ENCODE assay signal across 8 mouse cellular contexts in the genomic region with DNA sequence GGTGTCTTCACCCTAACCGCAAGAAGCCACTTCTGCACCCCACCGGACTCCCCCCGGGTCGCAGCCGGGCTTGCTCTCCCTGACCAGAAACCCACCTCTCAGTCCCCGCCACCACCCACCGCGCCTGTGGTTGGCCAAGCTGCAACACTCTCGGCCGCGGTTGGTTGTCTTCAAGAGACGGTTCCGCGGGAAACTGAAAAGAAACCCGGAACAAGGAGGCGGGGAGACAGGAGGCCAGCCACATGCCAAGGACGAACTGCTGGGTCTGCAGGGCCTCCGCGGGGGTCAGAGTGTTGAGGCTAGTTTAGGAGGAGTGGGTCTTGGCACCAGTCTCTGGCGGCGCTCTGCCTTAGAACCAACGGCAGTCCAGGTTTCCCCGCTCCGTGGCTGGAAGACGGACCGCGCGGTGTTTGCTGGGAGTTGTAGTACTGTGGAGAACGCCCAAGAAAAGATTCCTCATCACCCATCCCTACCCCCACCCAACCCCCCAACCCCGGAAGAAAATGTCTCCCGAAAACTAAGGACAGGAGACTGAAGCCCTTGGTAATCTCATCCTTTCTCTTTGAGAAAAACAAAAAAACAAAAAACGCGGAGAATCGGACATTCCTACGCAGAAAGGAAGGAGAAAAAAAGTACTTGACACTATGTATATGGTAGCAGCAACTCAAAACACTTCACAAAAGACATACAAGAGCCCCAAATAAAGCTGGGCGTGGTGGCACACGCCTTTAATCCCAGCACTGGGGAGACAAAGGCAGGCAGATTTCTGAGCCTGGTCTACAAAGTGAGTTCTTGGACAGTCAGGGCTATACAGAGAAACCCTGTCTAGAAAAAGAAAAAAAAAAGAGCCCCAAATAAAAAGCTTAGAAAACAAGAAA. TPM values are rescaled to one million over a fixed set of nuclear protein-coding genes. Genes with fewer than 3 reads are reported as not detected.
A peak's percentile ranks its signal among the peaks of the same experiment; 100 is the strongest.
DNase-seq lines count a peak whose midpoint lies in the region; ATAC-seq and TF ChIP-seq lines count a peak whose summit lies in the region.

Fancg (minus strand) TSS at position 346 of the 878 bp plus-strand sequence.

- no peak for TF ChIP-seq POLR2A in ES-Bruce4 (IDR thresholded peaks at IDR 0.05; ENCODE audit: insufficient read depth, low read length)

- under 1% methylated on average over 37 of the region's 37 CpGs for WGBS in forebrain, embryonic 11.5 days
- 1% methylated on average over 37 of the region's 37 CpGs for WGBS in heart, embryonic 15.5 days
- WGBS in liver, embryonic 14.5 days (ENCODE audit: insufficient replicate concordance) = under 1% methylated on average over 37 of the region's 37 CpGs
- under 1% methylated on average over 37 of the region's 37 CpGs for WGBS in stomach, embryonic 16.5 days

- no peak for TF ChIP-seq EP300 in ES-Bruce4 (IDR thresholded peaks at IDR 0.05; ENCODE audit: insufficient read depth, low read depth, low read length)
- TF ChIP-seq EP300 in liver, embryonic 14.5 days (IDR thresholded peaks at IDR 0.05; ENCODE audit: low read depth) = no peak

- peaks cover 1% of the 10 kb centered on the region for H3K4me1 ChIP-seq in ES-Bruce4 (ENCODE audit: control insufficient read depth, insufficient read depth, low read length)
- peaks cover 4% of the 10 kb centered on the region; the same call in 1 of the 2 replicates for H3K4me1 ChIP-seq in forebrain, embryonic 11.5 days (replicated peaks; ENCODE audit: control insufficient read depth, insufficient read depth, low read length)
- H3K4me1 ChIP-seq in heart, embryonic 15.5 days (replicated peaks) = peaks cover 15% of the 10 kb centered on the region
- peaks cover 0 to 8% of the 10 kb centered on the region in 2 experiments; a peak in 3 of 4 replicates for H3K4me1 ChIP-seq in liver, embryonic 14.5 days (replicated peaks; ENCODE audit: control insufficient read depth in 2 of 2, insufficient read depth in 2 of 2, low read length in 1 of 2)
- H3K4me1 ChIP-seq in stomach, embryonic 16.5 days (ENCODE audit: control insufficient read depth, insufficient read depth, low read length) = 0 out of 2 replicates have a peak, but pooled peaks cover 2% of the 10 kb centered on the region

- no peaks in the 10 kb centered on the region for H3K9me3 ChIP-seq in ES-Bruce4 (replicated peaks; ENCODE audit: control insufficient read depth, insufficient read depth, low read length, poor library complexity, severe bottlenecking)
- H3K9me3 ChIP-seq in forebrain, embryonic 11.5 days (ENCODE audit: control insufficient read depth, low read length) = no peaks in the 10 kb centered on the region
- no peaks in the 10 kb centered on the region for H3K9me3 ChIP-seq in heart, embryonic 15.5 days (replicated peaks)
- no peaks in the 10 kb centered on the region for H3K9me3 ChIP-seq in liver, embryonic 14.5 days (ENCODE audit: control insufficient read depth, low read length)
- H3K9me3 ChIP-seq in stomach, embryonic 16.5 days (replicated peaks; ENCODE audit: control insufficient read depth, low read length) = no peaks in the 10 kb centered on the region

- peak within 1 kb of the TSS; percentile 62 for H3K9ac ChIP-seq in ES-Bruce4 (ENCODE audit: low read depth, poor library complexity, severe bottlenecking)
- peak within 1 kb of the TSS; percentile 77 for H3K9ac ChIP-seq in forebrain, embryonic 11.5 days (ENCODE audit: low read length)
- H3K9ac ChIP-seq in heart, embryonic 15.5 days = peak within 1 kb of the TSS; percentile 73
- peak within 1 kb of the TSS; percentile 86 for H3K9ac ChIP-seq in liver, embryonic 14.5 days (replicated peaks)
- peak within 1 kb of the TSS; percentile 81 for H3K9ac ChIP-seq in stomach, embryonic 16.5 days (ENCODE audit: low read length)

- peak; percentile 94 for ATAC-seq in forebrain, embryonic 11.5 days (replicated peaks; ENCODE audit: low FRiP score)
- peak; percentile 87 for ATAC-seq in heart, embryonic 15.5 days (replicated peaks; ENCODE audit: insufficient number of reproducible peaks, insufficient read depth, low FRiP score, low read depth)
- ATAC-seq in liver, embryonic 14.5 days (ENCODE audit: insufficient read depth) = peak; percentile 84
- ATAC-seq in stomach, embryonic 16.5 days (ENCODE audit: insufficient read depth, low FRiP score) = peak; percentile 89

- no peaks in the 10 kb centered on the region for H3K36me3 ChIP-seq in ES-Bruce4 (ENCODE audit: control insufficient read depth, insufficient read depth, low read length, poor library complexity, severe bottlenecking)
- no peaks in the 10 kb centered on the region for H3K36me3 ChIP-seq in forebrain, embryonic 11.5 days (ENCODE audit: control insufficient read depth, insufficient read depth, low read length)
- H3K36me3 ChIP-seq in heart, embryonic 15.5 days = no peaks in the 10 kb centered on the region; the same call in 1 of the 2 replicates
- H3K36me3 ChIP-seq in liver, embryonic 14.5 days (replicated peaks; ENCODE audit: control insufficient read depth, insufficient read depth, low read depth) = no peaks in the 10 kb centered on the region; the same call in 1 of the 2 replicates
- no peaks in the 10 kb centered on the region for H3K36me3 ChIP-seq in stomach, embryonic 16.5 days (ENCODE audit: control insufficient read depth, insufficient read depth, low read length)

- H3K27ac ChIP-seq in ES-Bruce4 (ENCODE audit: insufficient read depth, low read length) = peak within 1 kb of the TSS; percentile 60
- peak within 1 kb of the TSS; percentile 50 for H3K27ac ChIP-seq in forebrain, embryonic 11.5 days (ENCODE audit: low read depth, low read length)
- H3K27ac ChIP-seq in heart, embryonic 15.5 days = peak within 1 kb of the TSS; percentile 67
- H3K27ac ChIP-seq in liver, embryonic 14.5 days = peak within 1 kb of the TSS; percentile 24
- H3K27ac ChIP-seq in stomach, embryonic 16.5 days (ENCODE audit: low read length) = peak within 1 kb of the TSS; percentile 65

- no peaks in the 10 kb centered on the region for H3K27me3 ChIP-seq in ES-Bruce4 (ENCODE audit: control insufficient read depth, insufficient read depth, low read length, poor library complexity, severe bottlenecking)
- no peaks in the 10 kb centered on the region for H3K27me3 ChIP-seq in forebrain, embryonic 11.5 days (ENCODE audit: control insufficient read depth, insufficient read depth, low read length)
- no peaks in the 10 kb centered on the region for H3K27me3 ChIP-seq in heart, embryonic 15.5 days
- H3K27me3 ChIP-seq in liver, embryonic 14.5 days (ENCODE audit: control insufficient read depth, insufficient read depth, low read length) = no peaks in the 10 kb centered on the region
- H3K27me3 ChIP-seq in stomach, embryonic 16.5 days (ENCODE audit: control insufficient read depth, insufficient read depth, low read length) = no peaks in the 10 kb centered on the region

- H3K4me3 ChIP-seq in ES-Bruce4 (ENCODE audit: low read depth, low read length) = peak within 1 kb of the TSS; percentile 90
- H3K4me3 ChIP-seq in forebrain, embryonic 11.5 days (ENCODE audit: low read depth, low read length) = peak within 1 kb of the TSS; percentile 68
- H3K4me3 ChIP-seq in heart, embryonic 15.5 days = peak within 1 kb of the TSS; percentile 98
- H3K4me3 ChIP-seq in liver, embryonic 14.5 days (ENCODE audit: insufficient read depth in 1 of 2, low read depth in 2 of 2, low read length in 2 of 2) = peak within 1 kb of the TSS; percentile 91 to 92
- H3K4me3 ChIP-seq in stomach, embryonic 16.5 days (replicated peaks; ENCODE audit: low read length) = peak within 1 kb of the TSS; percentile 91

- peak; percentile 76 for DNase-seq in c-Kit-positive CD71-positive TER-119-negative erythroid progenitor cells, embryonic 14.5 days (ENCODE audit: low read depth)
- peak; percentile 89 for DNase-seq in forebrain, embryonic 11.5 days (ENCODE audit: low spot score)
- peak; percentile 89 to 94 for DNase-seq in kidney, postnatal 25 days
- peak; percentile 61 to 67 (median 64) for DNase-seq in liver, embryonic 14.5 days (ENCODE audit: low read depth in 3 of 3, low spot score in 3 of 3)
- DNase-seq in neural tube, embryonic 10.5 days (ENCODE audit: extremely low spot score, low spot score) = peak; percentile 87

- TF ChIP-seq CTCF in ES-Bruce4 (IDR thresholded peaks at IDR 0.05; ENCODE audit: low read depth, low read length) = no peak
- no peak for TF ChIP-seq CTCF in liver, embryonic 14.5 days (IDR thresholded peaks at IDR 0.05; ENCODE audit: low read depth)

- peak within 1 kb of the TSS; percentile 72 for H3K4me2 ChIP-seq in forebrain, embryonic 11.5 days (ENCODE audit: low read depth, low read length, severe bottlenecking)
- H3K4me2 ChIP-seq in heart, embryonic 15.5 days = peak within 1 kb of the TSS; percentile 85
- peak within 1 kb of the TSS; percentile 80 for H3K4me2 ChIP-seq in liver, embryonic 14.5 days (ENCODE audit: low read depth)
- peak within 1 kb of the TSS; percentile 86 for H3K4me2 ChIP-seq in stomach, embryonic 16.5 days (ENCODE audit: low read depth, low read length)

RNA-seq across cellular contexts. Expression of gene Fancg, which starts in this region (rescaled TPM):
- polyA plus RNA-seq in ES-Bruce4 (2011; ENCODE audit: insufficient read depth, insufficient read length, low read depth, missing spikeins) = 12.8 and 13.8 TPM in 2 replicates
- 24.6 and 24.7 TPM in 2 replicates for polyA plus RNA-seq in forebrain, embryonic 11.5 days (2014; fragmentation: Nextera tagmentation; extraction: Ambion mirVana)
- 9.8 and 13.5 TPM in 2 replicates for polyA plus RNA-seq in heart, embryonic 15.5 days (2015; fragmentation: Nextera tagmentation; extraction: Ambion mirVana)
- 8.2 and 9.9 TPM in 2 replicates for polyA plus RNA-seq in liver, embryonic 14.5 days (2012; rRNA removed)
- 8.3 and 10.0 TPM in 2 replicates for polyA plus RNA-seq in liver, embryonic 14.5 days (2014; fragmentation: Nextera tagmentation; extraction: Ambion mirVana)
- polyA plus RNA-seq in stomach, embryonic 16.5 days (2015; fragmentation: Nextera tagmentation; extraction: Ambion mirVana) = 16.5 and 17.5 TPM in 2 replicates

Comparison
In these comparisons a context has a peak if more than half of its experiments do, and no peak if none do; other contexts are left out.
1. Peak in every context shown above with its lines: DNase-seq, ATAC-seq, H3K4me3 ChIP-seq and H3K27ac ChIP-seq.